Mouse (Mus musculus) left cerebral cortex, adult 2 months (tissue): ENCODE measurements around the gene Extl1. TPM values are rescaled to one million over a fixed set of nuclear protein-coding genes. Genes with fewer than 3 reads are reported as not detected.
"Not testable (repeated sequence)": the region's sequence is repeated elsewhere in the genome, so short reads cannot be mapped to it uniquely, and the experiment has no call there.

Experiments used
- DNase-seq, 2 experiments: peaks; one replicate each; pipeline ENCODE4 v3.0.0; 2021 to 2022; ENCODE audit warnings: low spot score in 2 of 2, mixed read lengths in 1 of 2; ENCODE audit errors: extremely low spot score in 1 of 2
- H3K27ac ChIP-seq: fragments of 200-600 bp; 2 replicates; pipeline ENCODE4 v1.8.1; 2022
- H3K4me3 ChIP-seq: fragments of 200-600 bp; 2 replicates; pipeline ENCODE4 v1.8.1; 2022
- CTCF ChIP-seq: fragments of 200-600 bp; IDR thresholded peaks from 2 replicates; pipeline ENCODE4 v1.8.1; 2022; ENCODE audit warnings: antibody characterized with exemption, mild to moderate bottlenecking, moderate library complexity
- intact Hi-C: fragments of 180-260 bp; cut with DNase I; formaldehyde crosslinking; loops from one replicate; pipeline ENCODE4 v1.15.1; 2025
- total RNA-seq, 2 experiments: library from RNA; stranded (reverse); gene quantifications; 2 replicates each; pipeline ENCODE4 v1.2.3; 2021

The Extl1 gene
- total RNA-seq, 2 experiments from 2014 or later: 46.7 to 48.9 TPM

- Histone ChIP-seq H3K27ac (no peak overlapping the region), H3K4me3 (no peak overlapping the region)
- TF ChIP-seq CTCF: no peak
- DNase-seq: no peak
- intact Hi-C loops: no loop called here
Observed at GRCm38 (mm10) chr4:134345802-134346201, 37.8 kb downstream of the Extl1 start.

GRCm38 (mm10) chr4:134344620-134345019, 39.0 kb downstream of the Extl1 start:
- DNase-seq: no peak
- no peak overlapping the region for H3K27ac ChIP-seq
- intact Hi-C loops: no loop called here
- H3K4me3 ChIP-seq: no peak overlapping the region
- TF ChIP-seq CTCF: no peak; the same call in 1 of the 2 replicates

- no peak for TF ChIP-seq CTCF
- intact Hi-C loops: no loop called here
- Histone ChIP-seq H3K4me3 (no peak within 1 kb of the TSS), H3K27ac (no peak within 1 kb of the TSS)
- DNase-seq: no peak
Observed at GRCm38 (mm10) chr4:134343071-134344031, 40.3 kb downstream of the Extl1 start, which contains the start of gene Slc30a2. Gene Slc30a2 (plus strand): TSS chr4:134343181.

GRCm38 (mm10) chr4:134342213-134342779, 41.4 kb downstream of the Extl1 start:
- DNase-seq: no peak
- intact Hi-C loops: no loop called here
- Histone ChIP-seq H3K27ac (no peak overlapping the region), H3K4me3 (no peak overlapping the region)
- TF ChIP-seq CTCF: no peak

- H3K4me3 ChIP-seq, H3K27ac ChIP-seq, intact Hi-C loops, DNase-seq: not testable (repeated sequence)
Observed at GRCm38 (mm10) chr4:134341231-134341630, 42.4 kb downstream of the Extl1 start.

- no peak for DNase-seq
- TF ChIP-seq CTCF: no peak
- Histone ChIP-seq H3K27ac (no peak overlapping the region), H3K4me3 (no peak overlapping the region)
- intact Hi-C loops: no loop called here
Observed at GRCm38 (mm10) chr4:134330281-134330680, 53.4 kb downstream of the Extl1 start.

- no peak overlapping the region for H3K27ac ChIP-seq
- DNase-seq: no peak
- H3K4me3 ChIP-seq: no peak overlapping the region
- no peak for TF ChIP-seq CTCF
- intact Hi-C loops: no loop called here
Observed at GRCm38 (mm10) chr4:134328832-134329231, 54.8 kb downstream of the Extl1 start.

GRCm38 (mm10) chr4:134328151-134328550, 55.5 kb downstream of the Extl1 start:
- intact Hi-C loops: no loop called here
- Histone ChIP-seq H3K4me3 (no peak overlapping the region), H3K27ac (no peak overlapping the region)
- no peak for DNase-seq
- no peak for TF ChIP-seq CTCF

GRCm38 (mm10) chr4:134326859-134327530, 56.7 kb downstream of the Extl1 start:
- no peak for TF ChIP-seq CTCF
- H3K4me3 ChIP-seq: no peak overlapping the region
- intact Hi-C loops: no loop called here

GRCm38 (mm10) chr4:134324655-134325054, 59.0 kb downstream of the Extl1 start:
- DNase-seq: no peak
- Histone ChIP-seq H3K27ac (no peak overlapping the region), H3K4me3 (no peak overlapping the region)
- TF ChIP-seq CTCF: no peak
- intact Hi-C loops: no loop called here

More at GRCm38 (mm10) chr4:134326859-134327530, 56.7 kb downstream of the Extl1 start:
- no peak for DNase-seq
- H3K27ac ChIP-seq: no peak overlapping the region

GRCm38 (mm10) chr4:134321524-134321923, 62.1 kb downstream of the Extl1 start:
- no peak overlapping the region for H3K4me3 ChIP-seq
- intact Hi-C loops: no loop called here
- no peak for DNase-seq
- TF ChIP-seq CTCF: no peak; the same call in 1 of the 2 replicates
- H3K27ac ChIP-seq: no peak overlapping the region

- Histone ChIP-seq H3K27ac (no peak overlapping the region), H3K4me3 (no peak overlapping the region)
- no peak for TF ChIP-seq CTCF
- intact Hi-C loops: no loop called here
- DNase-seq: no peak
Observed at GRCm38 (mm10) chr4:134319674-134320073, 64.0 kb downstream of the Extl1 start.
